Mouse (Mus musculus): ENCODE measurements at regions not wholly inside any gene's neighbourhood (a gene's known extent, or its start where the extent isn't known, plus 50 kb on each side); places are given as distances from the start of the nearest gene placed in this dataset.
A peak's percentile ranks its signal among the peaks of the same experiment; 100 is the strongest.
"Not testable (repeated sequence)": the region's sequence is repeated elsewhere in the genome, so short reads cannot be mapped to it uniquely, and the experiment has no call there.

- DNase-seq, result no peak
Observed at GRCm38 (mm10) chr15:52406156-52406885, 1478.4 kb upstream of the Gm7489 start.

GRCm38 (mm10) chr15:52412869-52413771 is 1471.6 kb upstream of the Gm7489 start:
- DNase-seq, result no peak

GRCm38 (mm10) chr15:52425976-52426375 is 1458.7 kb upstream of the Gm7489 start:
- no peak for DNase-seq

- DNase-seq, result no peak
Observed at GRCm38 (mm10) chr15:52430491-52431158, 1454.1 kb upstream of the Gm7489 start.

- no peak for DNase-seq
Observed at GRCm38 (mm10) chr15:52433639-52434038, 1451.1 kb upstream of the Gm7489 start.

GRCm38 (mm10) chr15:52438403-52438802 is 1446.3 kb upstream of the Gm7489 start:
- DNase-seq, result no peak

- peak; percentile 85 for DNase-seq
Observed at GRCm38 (mm10) chr15:52458782-52459181, 1425.9 kb upstream of the Gm7489 start.

- DNase-seq, result no peak
Observed at GRCm38 (mm10) chr15:52459315-52459714, 1425.4 kb upstream of the Gm7489 start.

GRCm38 (mm10) chr15:52464226-52465138 is 1420.2 kb upstream of the Gm7489 start:
- no peak for DNase-seq

- not testable (repeated sequence) for DNase-seq
Observed at GRCm38 (mm10) chr15:52478124-52478523, 1406.6 kb upstream of the Gm7489 start.

- DNase-seq, result no peak
Observed at GRCm38 (mm10) chr15:52480834-52481233, 1403.9 kb upstream of the Gm7489 start.

- no peak for DNase-seq
Observed at GRCm38 (mm10) chr15:52483598-52484165, 1401.0 kb upstream of the Gm7489 start.

GRCm38 (mm10) chr15:52484276-52484675 is 1400.4 kb upstream of the Gm7489 start:
- DNase-seq, result no peak

GRCm38 (mm10) chr15:52505278-52505831 is 1379.4 kb upstream of the Gm7489 start:
- peak; percentile 11 for DNase-seq

GRCm38 (mm10) chr15:52506930-52507329 is 1377.8 kb upstream of the Gm7489 start:
- DNase-seq, result peak; percentile 66

- no peak for DNase-seq
Observed at GRCm38 (mm10) chr15:52508609-52509008, 1376.1 kb upstream of the Gm7489 start.

- no peak for DNase-seq
Observed at GRCm38 (mm10) chr15:52510137-52510536, 1374.6 kb upstream of the Gm7489 start.

GRCm38 (mm10) chr15:52536594-52536993 is 1348.1 kb upstream of the Gm7489 start:
- no peak for DNase-seq

- no peak for DNase-seq
Observed at GRCm38 (mm10) chr15:52558682-52559081, 1326.0 kb upstream of the Gm7489 start.

GRCm38 (mm10) chr15:52564078-52564477 is 1320.6 kb upstream of the Gm7489 start:
- DNase-seq, result no peak

GRCm38 (mm10) chr15:52565449-52565851 is 1319.3 kb upstream of the Gm7489 start:
- DNase-seq, result no peak
